Mouse (Mus musculus) spleen, adult 18-20 months (tissue): ENCODE measurements around the gene Rpl39.
"Not testable (repeated sequence)": the region's sequence is repeated elsewhere in the genome, so short reads cannot be mapped to it uniquely, and the experiment has no call there.

Experiments
- DNase-seq, 2 experiments: peaks; one replicate each; pipeline ENCODE4 v3.0.0; 2022; ENCODE audit warnings: mixed read lengths in 2 of 2

Gene Rpl39

DNA sequence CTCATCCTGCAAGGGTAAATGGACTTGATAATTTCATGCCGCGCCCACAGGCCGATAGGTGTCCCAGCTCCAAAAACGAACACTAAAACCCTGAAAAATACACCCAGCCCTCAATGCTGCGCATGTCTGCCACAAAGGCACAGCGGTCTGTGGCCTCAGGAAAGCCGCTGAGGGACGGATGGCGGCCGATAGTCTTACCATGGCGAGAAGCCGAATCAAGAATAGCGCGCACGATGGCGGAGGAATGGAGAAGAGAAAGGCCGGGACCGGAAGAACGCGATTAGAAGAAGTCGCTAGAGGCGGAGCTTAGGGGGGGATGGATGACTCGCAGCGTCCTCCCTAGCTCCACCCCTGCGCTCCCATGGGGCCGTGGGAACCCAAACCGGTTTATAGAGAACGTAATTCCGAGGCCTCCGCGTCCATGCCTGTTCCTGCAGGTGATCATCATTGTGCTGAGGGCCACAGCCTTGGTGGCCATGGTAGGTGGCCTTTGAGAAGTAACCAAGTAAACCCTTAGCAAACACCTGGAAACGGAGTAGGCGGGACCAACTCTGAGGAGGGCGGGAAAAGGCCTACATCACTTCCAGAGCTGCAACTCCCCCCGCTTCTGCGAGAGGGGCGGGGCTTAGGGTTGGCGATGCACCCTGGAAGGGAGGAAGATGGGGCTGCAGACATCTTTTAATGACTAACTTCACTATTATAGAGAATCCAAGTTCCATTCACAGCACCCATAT is at the start of gene Rpl39:
Gene Rpl39, minus strand, starts transcription at position 476 of the 734 bp plus-strand sequence.
- peak; percentile 81 to 83 for DNase-seq

GRCm38 (mm10) chrX:37126671-37127358 is 41.6 kb upstream of the Rpl39 start, which contains the start of gene Nkap:
Gene Nkap, plus strand, starts transcription at chrX:37126795.
- DNase-seq, result peak; percentile 32 to 68

DNA sequence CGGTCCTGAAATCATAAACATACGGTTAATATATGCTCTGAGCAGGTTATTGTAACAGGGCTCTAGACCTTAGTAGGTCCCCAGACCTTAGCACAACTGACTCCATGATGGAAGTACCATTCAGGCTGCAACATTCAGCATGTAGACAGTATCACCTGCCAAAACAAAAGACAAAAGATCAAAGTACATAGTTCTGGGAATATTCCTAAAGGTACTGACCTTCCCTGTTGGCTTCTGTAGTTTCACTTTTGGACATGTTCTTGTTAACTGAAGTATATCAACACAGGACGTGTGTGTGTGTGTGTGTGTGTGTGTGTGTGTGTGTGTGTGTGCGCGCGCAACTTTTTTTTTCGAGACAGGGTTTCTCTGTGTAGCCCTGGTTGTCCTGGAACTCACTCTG is 40.3 kb upstream of the Rpl39 start:
- DNase-seq, result no peak

GRCm38 (mm10) chrX:37120212-37120611 is 35.0 kb upstream of the Rpl39 start:
- DNase-seq, result no peak

DNA sequence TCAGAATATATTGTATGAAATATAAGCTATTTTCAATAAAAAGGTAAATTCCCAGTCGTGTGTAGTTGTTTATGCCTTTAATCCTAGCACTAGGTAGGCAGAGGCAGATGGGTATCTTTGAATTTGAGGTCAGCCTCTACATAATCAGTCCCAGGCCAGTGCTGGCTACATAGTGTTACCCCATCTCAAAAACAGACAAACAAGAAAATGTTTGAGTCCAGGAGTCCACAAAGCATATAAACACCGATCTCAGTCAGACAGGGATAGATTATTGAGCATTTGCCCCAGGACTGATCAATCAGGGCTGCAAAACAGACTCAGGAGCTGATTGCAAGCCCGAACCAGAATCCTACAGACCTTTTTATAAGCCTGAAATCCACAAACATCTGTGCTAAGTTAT is 34.4 kb upstream of the Rpl39 start:
- no peak for DNase-seq

DNA sequence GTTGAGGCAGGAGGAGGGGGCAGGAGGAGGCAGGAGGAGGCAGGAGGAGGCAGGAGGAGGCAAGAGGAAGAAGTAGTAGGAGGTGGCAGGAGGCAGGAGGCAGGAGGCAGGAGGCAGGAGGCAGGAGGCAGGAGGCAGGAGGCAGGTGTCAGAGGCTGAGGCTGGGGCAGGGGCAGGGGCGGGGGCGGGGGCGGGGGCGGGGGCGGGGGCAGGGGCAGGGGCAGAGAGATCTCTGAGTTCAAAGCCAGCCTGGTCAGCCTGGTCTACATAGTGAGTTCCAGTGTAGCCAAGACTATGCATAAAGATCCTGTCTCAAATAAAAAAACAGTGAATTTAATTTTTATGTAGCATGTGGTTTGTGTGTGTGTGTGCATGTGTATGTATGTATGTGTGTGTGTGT is 31.9 kb upstream of the Rpl39 start:
- DNase-seq, result no peak

DNA sequence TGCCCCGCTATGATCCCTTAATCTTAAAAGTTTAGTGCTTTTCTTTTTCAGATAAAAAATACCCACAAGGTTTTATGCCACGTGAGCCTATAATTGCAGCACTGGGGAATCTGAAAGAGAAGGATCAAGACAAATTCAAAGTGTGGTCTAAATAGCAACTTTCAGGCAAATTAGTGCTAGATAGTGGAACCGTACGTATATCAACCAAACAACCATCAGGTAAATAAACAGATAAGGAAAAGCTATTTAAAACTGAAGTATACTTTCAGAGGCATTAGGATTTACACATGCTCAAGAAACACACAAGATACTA is 25.6 kb upstream of the Rpl39 start:
- no peak for DNase-seq

DNA sequence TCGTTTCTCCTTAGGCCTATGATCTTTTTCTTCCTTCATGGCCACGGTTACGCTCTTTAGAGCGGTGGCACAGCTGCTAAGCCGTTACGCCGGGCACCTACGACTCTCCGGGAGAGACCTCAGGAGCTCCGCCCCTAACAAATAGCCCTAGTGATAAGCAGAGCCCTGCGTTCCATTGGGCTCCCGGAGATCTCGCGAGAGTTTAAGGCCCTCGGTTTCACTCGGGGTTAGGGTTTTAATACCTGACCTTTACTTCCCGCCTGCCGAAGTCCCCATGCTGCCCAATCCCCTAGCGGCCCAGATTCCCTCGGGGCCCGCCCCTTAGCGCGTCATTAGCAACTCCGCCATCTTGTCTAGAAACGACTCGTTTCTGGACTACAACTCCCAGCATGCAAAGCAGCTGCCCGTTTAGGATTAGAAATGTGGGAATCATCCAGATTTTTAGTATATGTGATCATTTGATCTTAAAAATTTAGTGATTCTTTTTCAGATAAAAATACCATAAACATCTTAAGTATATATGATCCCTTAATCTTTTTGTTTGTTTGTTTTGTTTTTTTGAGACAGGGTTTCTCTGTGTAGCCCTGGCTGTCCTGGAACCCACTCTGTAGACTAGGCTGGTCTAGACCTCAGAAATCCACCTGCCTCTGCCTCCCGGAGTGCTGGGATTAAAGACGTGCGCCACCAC is 25.1 kb upstream of the Rpl39 start, which contains the start of gene Upf3b:
Gene Upf3b, minus strand, starts transcription at position 130 of the 688 bp plus-strand sequence.
- peak; percentile 82 to 87 for DNase-seq

- no peak for DNase-seq
Observed at GRCm38 (mm10) chrX:37109526-37110192, 24.5 kb upstream of the Rpl39 start.

GRCm38 (mm10) chrX:37103826-37104225 is 18.6 kb upstream of the Rpl39 start:
- no peak for DNase-seq

GRCm38 (mm10) chrX:37098681-37099080 is 13.5 kb upstream of the Rpl39 start:
- no peak for DNase-seq

DNA sequence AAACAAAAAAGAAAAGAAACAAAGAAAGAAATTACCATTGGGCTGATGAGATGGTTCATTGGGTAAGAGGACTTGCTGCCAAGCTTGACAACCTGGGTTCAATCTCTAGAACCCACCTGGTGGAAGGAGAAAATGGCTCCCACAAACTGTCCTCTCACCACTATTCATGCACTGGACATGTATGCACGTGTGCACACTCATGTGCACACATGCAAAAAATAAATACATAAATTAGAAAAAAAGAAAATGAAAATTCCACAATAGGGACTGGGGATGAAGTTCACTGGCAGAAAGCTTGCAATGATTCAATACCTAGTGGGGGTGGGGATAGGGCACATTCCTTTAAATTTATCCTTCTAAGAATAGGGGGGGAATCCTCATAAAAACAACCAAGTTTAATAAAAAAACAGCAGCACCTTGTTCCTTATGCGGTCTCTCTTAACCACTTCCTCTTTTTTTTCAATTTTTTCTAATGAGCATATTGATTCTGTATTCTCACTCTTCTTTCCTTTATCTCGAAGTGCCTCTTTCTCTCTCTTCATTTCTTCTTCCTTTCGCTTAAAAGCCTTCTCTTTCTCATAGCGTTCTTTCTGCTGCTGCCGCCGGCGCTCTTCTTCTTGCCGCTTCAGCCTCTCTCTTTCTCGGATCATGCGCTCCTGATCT is 10.0 kb upstream of the Rpl39 start:
- no peak for DNase-seq

- DNase-seq, result no peak
Observed at GRCm38 (mm10) chrX:37091457-37091856, 6.3 kb upstream of the Rpl39 start.

DNA sequence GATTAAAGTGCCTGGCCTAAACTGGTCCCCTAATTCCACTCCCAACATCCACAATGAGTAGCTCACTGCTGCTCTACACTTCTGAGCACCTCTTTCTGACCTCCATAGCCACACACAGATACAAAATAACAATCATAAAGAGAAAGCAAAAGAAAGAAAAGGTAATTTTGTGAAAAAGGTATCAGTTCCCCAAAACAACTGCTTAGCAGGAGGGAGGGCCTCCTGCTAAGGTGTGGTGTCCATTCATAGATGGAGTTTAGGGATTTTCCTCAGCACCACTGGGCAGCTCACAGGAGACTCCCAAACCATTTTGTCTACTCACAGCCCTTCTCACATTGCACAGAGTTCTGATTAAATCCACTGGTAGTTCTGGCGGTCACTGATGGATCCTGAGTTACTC is 3.6 kb upstream of the Rpl39 start:
- no peak for DNase-seq

GRCm38 (mm10) chrX:37085665-37086064 is 463 bp upstream of the Rpl39 start:
- DNase-seq, result peak in 1 of 2 experiments; percentile 8

DNA sequence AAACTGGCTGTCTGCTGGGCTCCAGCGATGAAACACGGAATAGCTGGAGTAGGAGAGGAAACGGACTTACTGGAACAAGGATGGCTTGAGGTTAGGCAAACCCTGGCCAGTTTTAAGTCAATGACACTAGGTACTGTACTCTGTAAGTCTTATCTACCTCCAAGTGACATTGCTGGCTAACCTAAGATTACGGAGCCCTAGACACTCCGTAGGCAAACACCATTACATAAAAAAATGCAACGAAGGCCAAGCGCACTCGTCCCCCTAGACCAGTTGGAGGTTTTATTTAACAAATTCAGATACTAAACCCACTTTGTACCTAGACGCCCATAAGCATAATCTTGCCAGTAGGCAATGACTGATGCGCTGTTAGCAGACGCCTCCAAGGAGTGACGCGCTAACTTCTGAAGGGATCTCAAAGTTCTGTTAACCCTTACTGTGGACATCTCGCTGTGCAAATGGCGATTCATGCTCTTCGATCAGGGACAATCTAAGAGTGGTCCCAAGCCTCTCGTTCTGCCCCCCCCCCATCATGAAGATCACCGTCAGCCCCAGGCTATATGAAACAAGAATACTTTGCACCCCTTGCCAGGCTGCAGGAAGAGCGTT is 780 bp downstream of the Rpl39 start:
- DNase-seq, result no peak

- no peak for DNase-seq
Observed at GRCm38 (mm10) chrX:37081194-37081593, 4.0 kb downstream of the Rpl39 start.

DNA sequence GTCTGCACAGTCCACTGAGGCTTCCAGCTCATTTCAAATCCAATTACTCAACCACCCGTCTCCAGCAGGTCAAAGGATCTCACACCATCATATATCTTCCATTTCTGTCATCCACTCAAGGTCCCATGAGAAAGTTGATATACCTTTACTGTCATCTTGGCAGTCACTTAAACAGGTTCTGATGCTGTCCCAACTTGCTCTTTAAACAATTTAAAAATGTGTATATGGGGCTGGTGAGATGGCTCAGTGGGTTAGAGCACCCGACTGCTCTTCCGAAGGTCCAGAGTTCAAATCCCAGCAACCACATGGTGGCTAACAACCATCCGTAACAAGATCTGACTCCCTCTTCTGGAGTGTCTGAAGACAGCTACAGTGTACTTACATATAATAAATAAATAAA is 4.9 kb downstream of the Rpl39 start:
- not testable (repeated sequence) for DNase-seq

DNA sequence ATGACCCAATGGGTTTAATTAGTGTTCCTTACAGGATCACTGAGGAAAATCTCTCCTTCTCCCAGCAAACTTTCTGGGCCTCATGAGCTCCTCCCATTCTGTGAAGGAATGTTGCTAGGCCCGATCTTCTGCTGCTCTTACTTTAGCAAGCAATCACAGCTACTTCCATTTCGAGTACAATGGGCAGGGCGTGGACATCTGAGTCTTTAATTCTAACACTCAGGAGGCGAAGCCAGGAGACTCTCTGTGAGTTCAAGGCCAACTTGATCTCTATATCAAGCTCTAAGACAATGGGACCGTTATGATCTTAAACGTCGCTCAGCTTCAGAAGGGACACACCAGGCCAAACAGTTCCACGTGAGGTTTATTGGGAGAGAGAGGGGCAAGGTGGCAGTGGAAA is 8.6 kb downstream of the Rpl39 start:
- DNase-seq, result no peak

- DNase-seq, result peak; percentile 19 to 54
Observed at GRCm38 (mm10) chrX:37074262-37074892, 10.8 kb downstream of the Rpl39 start.

- DNase-seq, result no peak
Observed at GRCm38 (mm10) chrX:37068766-37069165, 16.4 kb downstream of the Rpl39 start.

DNA sequence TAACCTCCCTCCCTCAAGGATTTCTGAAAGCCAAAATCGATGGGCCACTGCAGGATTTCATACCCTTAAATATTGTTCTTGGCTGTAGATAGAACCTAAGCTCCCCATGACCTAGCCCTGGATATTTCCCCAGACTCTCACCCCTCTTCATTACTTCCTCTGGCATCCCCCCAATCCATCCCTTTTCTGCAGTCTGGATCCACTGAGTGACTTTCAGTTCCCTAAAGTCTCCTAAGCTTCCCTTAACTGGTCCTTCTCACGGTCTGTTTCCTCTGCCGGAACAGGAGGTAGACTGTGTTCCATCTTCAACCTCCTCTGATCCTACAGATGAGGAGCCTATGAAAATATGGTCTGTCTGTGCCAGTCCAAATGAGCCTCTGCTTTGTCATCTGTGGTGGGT is 17.9 kb downstream of the Rpl39 start:
- no peak for DNase-seq
